Mouse (Mus musculus) ES-Bruce4 (cell line): ENCODE results near the gene Treh.

Source experiments
- EP300 ChIP-seq: IDR thresholded peaks from 2 replicates; pipeline ENCODE4 v1.6.1; 2011; ENCODE audit warnings: low read depth, low read length; ENCODE audit not compliant: insufficient read depth
- POLR2A ChIP-seq: IDR thresholded peaks from one replicate; pipeline ENCODE4 v1.8.1; 2011; ENCODE audit warnings: low read length; ENCODE audit not compliant: insufficient read depth

GRCm38 (mm10) chr9:44710213-44710612 lies 37.2 kb downstream of the Treh start:
- TF ChIP-seq POLR2A (no peak), EP300 (no peak)
